Mouse (Mus musculus) neural tube, embryonic 11.5 days (tissue): ENCODE results near the gene Ptgis. TPM values are rescaled to one million over a fixed set of nuclear protein-coding genes. Genes with fewer than 3 reads are reported as not detected.

ENCODE experiments used
- ATAC-seq: fragments of 200-750 bp; cut with Nextera tagmentation; 2 replicates; pipeline ENCODE4 v1.8.0; 2017; ENCODE audit warnings: moderate number of reproducible peaks, mild to moderate bottlenecking, moderate TSS enrichment, moderate library complexity; ENCODE audit not compliant: insufficient read depth, low FRiP score, low TSS enrichment
- DNase-seq: peaks from one replicate; pipeline ENCODE4 v3.0.0-alpha.2; 2015; ENCODE audit warnings: low spot score
- H3K27ac ChIP-seq: fragments of 300-500 bp; sonication (generic); 2 replicates; pipeline ENCODE4 v1.5.1; 2014; ENCODE audit warnings: low read depth, mild to moderate bottlenecking, low read length
- H3K27me3 ChIP-seq: fragments of 300-500 bp; sonication (generic); 2 replicates; pipeline ENCODE4 v1.6.1; 2014; ENCODE audit warnings: mild to moderate bottlenecking, low read length, mixed read lengths; ENCODE audit not compliant: control insufficient read depth, insufficient read depth
- H3K36me3 ChIP-seq: fragments of 300-500 bp; sonication (generic); 2 replicates; pipeline ENCODE4 v1.6.1; 2014; ENCODE audit warnings: mild to moderate bottlenecking, low read length, moderate library complexity, mixed read lengths; ENCODE audit not compliant: control insufficient read depth, insufficient read depth
- H3K4me1 ChIP-seq: fragments of 300-500 bp; sonication (generic); 2 replicates; pipeline ENCODE4 v1.6.1; 2014; ENCODE audit warnings: low read length, mixed read lengths; ENCODE audit not compliant: control insufficient read depth, insufficient read depth
- H3K4me2 ChIP-seq: fragments of 300-500 bp; sonication (generic); 2 replicates; pipeline ENCODE4 v1.6.1; 2014; ENCODE audit warnings: low read depth, mild to moderate bottlenecking, moderate library complexity
- H3K4me3 ChIP-seq: fragments of 300-500 bp; sonication (generic); 2 replicates; pipeline ENCODE4 v1.5.1; 2014; ENCODE audit warnings: low read depth, low read length
- H3K9ac ChIP-seq: fragments of 300-500 bp; sonication (generic); 2 replicates; pipeline ENCODE4 v1.6.1; 2014; ENCODE audit warnings: mild to moderate bottlenecking, low read length
- H3K9me3 ChIP-seq: fragments of 300-500 bp; sonication (generic); 2 replicates; pipeline ENCODE4 v1.6.1; 2016; ENCODE audit warnings: low read length; ENCODE audit not compliant: control insufficient read depth
- WGBS: fragments of 180-500 bp; shearing (Covaris S2); extraction: QIAGEN DNeasy Blood & Tissue Kit; methylation state at CpG from one replicate; pipeline ENCODE4 v1.1.7; 2014; 5-methylcytosine and 5-hydroxymethylcytosine counted together
- polyA plus RNA-seq: library from polyadenylated mRNA; unstranded; fragments of >200 nt; fragmentation: Nextera tagmentation; extraction: Ambion mirVana; gene quantifications from 2 replicates; pipeline ENCODE4 v1.2.1, GENCODE M21; 2014

Ptgis gene
- polyA plus RNA-seq, 1 experiment from 2014 or later: 10.6 TPM

- H3K9ac ChIP-seq: no peak overlapping the region
- DNase-seq (no peak), ATAC-seq (no peak)
- no peaks in the 10 kb centered on the region; the same call in 1 of the 2 replicates for H3K9me3 ChIP-seq
- no peaks in the 10 kb centered on the region for H3K27me3 ChIP-seq
- no peak overlapping the region for H3K4me3 ChIP-seq
- H3K4me1 ChIP-seq: no peaks in the 10 kb centered on the region
- 93% methylated on average over 7 of the region's 7 CpGs for WGBS
- H3K36me3 ChIP-seq: no peaks in the 10 kb centered on the region
- H3K4me2 ChIP-seq: no peak overlapping the region
- H3K27ac ChIP-seq: no peak overlapping the region
Observed at GRCm38 (mm10) chr2:167150135-167150534, 90.3 kb downstream of the Ptgis start.

- no peak overlapping the region for H3K9ac ChIP-seq
- no peak overlapping the region for H3K27ac ChIP-seq
- WGBS: 90% methylated on average over 6 of the region's 6 CpGs
- no peaks in the 10 kb centered on the region for H3K36me3 ChIP-seq
- H3K27me3 ChIP-seq: no peaks in the 10 kb centered on the region
- no peak for ATAC-seq
- H3K9me3 ChIP-seq: no peaks in the 10 kb centered on the region; the same call in 1 of the 2 replicates
- no peak overlapping the region for H3K4me3 ChIP-seq
- no peak overlapping the region for H3K4me2 ChIP-seq
- no peak for DNase-seq
- no peaks in the 10 kb centered on the region for H3K4me1 ChIP-seq
Observed at GRCm38 (mm10) chr2:167149035-167149434, 91.4 kb downstream of the Ptgis start.

GRCm38 (mm10) chr2:167147708-167148107 is 92.7 kb downstream of the Ptgis start:
- no peak for ATAC-seq
- H3K4me2 ChIP-seq: no peak overlapping the region
- 83% methylated on average over 8 of the region's 8 CpGs for WGBS
- no peaks in the 10 kb centered on the region for H3K4me1 ChIP-seq
- H3K4me3 ChIP-seq: no peak overlapping the region
- no peaks in the 10 kb centered on the region for H3K27me3 ChIP-seq
- no peaks in the 10 kb centered on the region; the same call in 1 of the 2 replicates for H3K9me3 ChIP-seq
- no peaks in the 10 kb centered on the region for H3K36me3 ChIP-seq
- no peak for DNase-seq
- no peak overlapping the region for H3K9ac ChIP-seq
- no peak overlapping the region for H3K27ac ChIP-seq

- ATAC-seq (no peak), DNase-seq (no peak)
- H3K9me3 ChIP-seq: no peaks in the 10 kb centered on the region
- no peak overlapping the region for H3K27ac ChIP-seq
- H3K4me1 ChIP-seq: no peaks in the 10 kb centered on the region
- no peak overlapping the region for H3K4me3 ChIP-seq
- no peaks in the 10 kb centered on the region for H3K36me3 ChIP-seq
- 75% methylated on average over 5 of the region's 5 CpGs for WGBS
- H3K9ac ChIP-seq: no peak overlapping the region
- H3K4me2 ChIP-seq: no peak overlapping the region
- H3K27me3 ChIP-seq: no peaks in the 10 kb centered on the region
Observed at GRCm38 (mm10) chr2:167145904-167146303, 94.5 kb downstream of the Ptgis start.

DNA sequence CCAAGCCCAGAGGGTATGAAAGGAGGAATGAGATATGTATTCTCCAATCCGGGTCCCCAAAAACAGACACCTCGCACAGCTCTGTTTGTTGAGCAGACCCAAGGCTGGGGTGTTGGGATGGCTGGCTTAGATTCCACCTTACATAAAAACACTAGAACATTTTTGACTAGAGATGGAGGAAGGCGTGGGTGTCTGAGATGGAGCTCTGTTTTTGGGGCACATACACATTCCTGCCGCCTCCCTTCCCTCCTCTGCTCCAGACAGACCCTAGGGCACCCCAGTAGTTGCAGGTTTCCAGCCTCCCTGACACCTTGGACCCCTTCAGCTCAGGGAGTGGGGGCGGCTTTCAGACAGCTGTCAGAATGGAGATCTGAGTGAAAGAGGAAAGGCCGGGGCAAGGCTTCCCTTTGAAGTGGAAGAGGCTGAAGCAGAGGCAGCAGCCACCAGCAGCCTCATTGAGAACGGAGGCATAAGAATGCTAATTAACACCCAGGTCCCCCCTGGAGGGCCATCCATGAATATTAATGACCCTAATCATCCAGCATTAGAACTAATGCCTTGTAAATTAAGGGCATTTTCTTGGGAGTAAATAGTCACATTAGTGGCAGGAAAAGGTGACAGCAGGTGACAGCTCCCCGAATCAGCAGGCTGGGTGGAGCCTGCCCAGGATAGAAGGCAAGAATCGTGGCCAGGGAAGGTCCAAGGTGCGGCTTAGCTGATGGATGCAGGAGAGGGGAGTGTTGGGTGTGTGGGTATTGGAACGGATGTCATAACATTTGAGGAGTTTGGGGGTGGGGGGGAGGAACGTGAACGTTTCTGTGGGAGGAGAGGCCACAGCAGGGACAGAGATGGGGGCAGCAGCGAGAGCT is 95.7 kb downstream of the Ptgis start:
- Histone ChIP-seq H3K9me3 (no peaks in the 10 kb centered on the region), H3K36me3 (no peaks in the 10 kb centered on the region), H3K4me2 (no peak overlapping the region), H3K9ac (no peak overlapping the region), H3K27ac (no peak overlapping the region), H3K4me1 (no peaks in the 10 kb centered on the region), H3K4me3 (no peak overlapping the region), H3K27me3 (no peaks in the 10 kb centered on the region)
- DNase-seq: no peak
- 5% methylated on average over 14 of the region's 14 CpGs for WGBS
- ATAC-seq: no peak

GRCm38 (mm10) chr2:167143914-167144313 is 96.5 kb downstream of the Ptgis start:
- Histone ChIP-seq H3K4me3 (no peak overlapping the region), H3K4me1 (no peaks in the 10 kb centered on the region), H3K27me3 (no peaks in the 10 kb centered on the region), H3K9me3 (no peaks in the 10 kb centered on the region), H3K36me3 (no peaks in the 10 kb centered on the region), H3K4me2 (no peak overlapping the region), H3K27ac (no peak overlapping the region), H3K9ac (no peak overlapping the region)
- ATAC-seq: no peak
- WGBS: 73% methylated on average over 2 of the region's 2 CpGs
- DNase-seq: no peak

- no peak for ATAC-seq
- Histone ChIP-seq H3K9ac (no peak overlapping the region), H3K9me3 (no peaks in the 10 kb centered on the region), H3K27ac (no peak overlapping the region), H3K27me3 (no peaks in the 10 kb centered on the region), H3K4me2 (no peak overlapping the region), H3K36me3 (no peaks in the 10 kb centered on the region), H3K4me3 (no peak overlapping the region), H3K4me1 (no peaks in the 10 kb centered on the region)
- WGBS: 96% methylated on average over 3 of the region's 3 CpGs
- DNase-seq: no peak
Observed at GRCm38 (mm10) chr2:167142282-167142681, 98.1 kb downstream of the Ptgis start.

GRCm38 (mm10) chr2:167141810-167142209 is 98.6 kb downstream of the Ptgis start:
- no peak overlapping the region for H3K27ac ChIP-seq
- H3K9ac ChIP-seq: no peak overlapping the region
- H3K36me3 ChIP-seq: no peaks in the 10 kb centered on the region
- no peaks in the 10 kb centered on the region for H3K9me3 ChIP-seq
- no peak overlapping the region for H3K4me3 ChIP-seq
- ATAC-seq: no peak
- H3K4me1 ChIP-seq: no peaks in the 10 kb centered on the region
- DNase-seq: no peak
- 85% methylated on average over 4 of the region's 4 CpGs for WGBS
- no peak overlapping the region for H3K4me2 ChIP-seq
- no peaks in the 10 kb centered on the region for H3K27me3 ChIP-seq
